Mouse (Mus musculus): ENCODE results near the gene Alyref. TPM values are rescaled to one million over a fixed set of nuclear protein-coding genes. Genes with fewer than 3 reads are reported as not detected.
A peak's percentile ranks its signal among the peaks of the same experiment; 100 is the strongest.
"Not testable (repeated sequence)": the region's sequence is repeated elsewhere in the genome, so short reads cannot be mapped to it uniquely, and the experiment has no call there.

The Alyref gene
- polyA plus RNA-seq, 1 experiment = 53.0 TPM

GRCm38 (mm10) chr11:120575940-120576339 lies 22.2 kb downstream of the Alyref start:
- no peak for DNase-seq (ENCODE audit: extremely low spot score in 1 of 2, low spot score in 1 of 2)

- DNase-seq (ENCODE audit: extremely low spot score in 1 of 2, low spot score in 1 of 2) = no peak
Observed at GRCm38 (mm10) chr11:120575046-120575445, 23.1 kb downstream of the Alyref start.

GRCm38 (mm10) chr11:120574278-120574600 lies 23.9 kb downstream of the Alyref start:
- no peak for DNase-seq (ENCODE audit: extremely low spot score in 1 of 2, low spot score in 1 of 2)

GRCm38 (mm10) chr11:120573585-120574277 lies 24.4 kb downstream of the Alyref start:
- DNase-seq (ENCODE audit: extremely low spot score in 1 of 2, low spot score in 1 of 2) = no peak

- peak; percentile 100 for DNase-seq (ENCODE audit: extremely low spot score in 1 of 2, low spot score in 1 of 2)
Observed at GRCm38 (mm10) chr11:120572752-120573584, 25.2 kb downstream of the Alyref start, which contains the start of gene P4hb. TSS of gene P4hb (minus strand) at chr11:120573253.

- DNase-seq (ENCODE audit: extremely low spot score in 1 of 2, low spot score in 1 of 2) = no peak
Observed at GRCm38 (mm10) chr11:120572417-120572751, 25.8 kb downstream of the Alyref start.

GRCm38 (mm10) chr11:120571754-120572416 lies 26.3 kb downstream of the Alyref start:
- no peak for DNase-seq (ENCODE audit: extremely low spot score in 1 of 2, low spot score in 1 of 2)

GRCm38 (mm10) chr11:120571122-120571521 lies 27.0 kb downstream of the Alyref start:
- DNase-seq (ENCODE audit: extremely low spot score in 1 of 2, low spot score in 1 of 2) = no peak

GRCm38 (mm10) chr11:120568324-120568723 lies 29.8 kb downstream of the Alyref start:
- no peak for DNase-seq (ENCODE audit: extremely low spot score in 1 of 2, low spot score in 1 of 2)

- no peak for DNase-seq (ENCODE audit: extremely low spot score in 1 of 2, low spot score in 1 of 2)
Observed at GRCm38 (mm10) chr11:120565114-120565513, 33.1 kb downstream of the Alyref start.

- DNase-seq (ENCODE audit: extremely low spot score in 1 of 2, low spot score in 1 of 2) = no peak
Observed at GRCm38 (mm10) chr11:120562949-120563348, 35.2 kb downstream of the Alyref start.

GRCm38 (mm10) chr11:120560952-120561728 lies 37.0 kb downstream of the Alyref start:
- DNase-seq (ENCODE audit: extremely low spot score in 1 of 2, low spot score in 1 of 2) = no peak

GRCm38 (mm10) chr11:120558843-120559242 lies 39.3 kb downstream of the Alyref start:
- not testable (repeated sequence) for DNase-seq (ENCODE audit: extremely low spot score in 1 of 2, low spot score in 1 of 2)

GRCm38 (mm10) chr11:120555260-120555659 lies 42.9 kb downstream of the Alyref start:
- DNase-seq (ENCODE audit: extremely low spot score in 1 of 2, low spot score in 1 of 2) = no peak

GRCm38 (mm10) chr11:120554834-120555233 lies 43.3 kb downstream of the Alyref start:
- no peak for DNase-seq (ENCODE audit: extremely low spot score in 1 of 2, low spot score in 1 of 2)

GRCm38 (mm10) chr11:120552736-120553135 lies 45.4 kb downstream of the Alyref start:
- DNase-seq (ENCODE audit: extremely low spot score in 1 of 2, low spot score in 1 of 2) = no peak

GRCm38 (mm10) chr11:120550810-120551440 lies 47.2 kb downstream of the Alyref start, which contains the start of gene Ppp1r27:
TSS of gene Ppp1r27 (minus strand) at chr11:120551132.
- DNase-seq (ENCODE audit: extremely low spot score in 1 of 2, low spot score in 1 of 2) = no peak

GRCm38 (mm10) chr11:120549986-120550809 lies 48.0 kb downstream of the Alyref start:
- DNase-seq (ENCODE audit: extremely low spot score in 1 of 2, low spot score in 1 of 2) = no peak

Measured in frontal cortex, adult 2 months (tissue).